Mouse (Mus musculus) CD8-positive naive resting alpha-beta T cell, adult 2 months (primary cell): ENCODE measurements around the gene Aco2.
A peak's percentile ranks its signal among the peaks of the same experiment; 100 is the strongest.

Experiments used
- DNase-seq, 2 experiments: peaks; one replicate each; pipeline ENCODE4 v3.0.0; 2022; ENCODE audit warnings: low read depth in 2 of 2, low spot score in 2 of 2

Gene Aco2

GRCm38 (mm10) chr15:81872262-81873136 lies at the start of gene Aco2:
Gene Aco2, plus strand, starts transcription at chr15:81872309.
- peak; percentile 99 to 100 for DNase-seq

DNA sequence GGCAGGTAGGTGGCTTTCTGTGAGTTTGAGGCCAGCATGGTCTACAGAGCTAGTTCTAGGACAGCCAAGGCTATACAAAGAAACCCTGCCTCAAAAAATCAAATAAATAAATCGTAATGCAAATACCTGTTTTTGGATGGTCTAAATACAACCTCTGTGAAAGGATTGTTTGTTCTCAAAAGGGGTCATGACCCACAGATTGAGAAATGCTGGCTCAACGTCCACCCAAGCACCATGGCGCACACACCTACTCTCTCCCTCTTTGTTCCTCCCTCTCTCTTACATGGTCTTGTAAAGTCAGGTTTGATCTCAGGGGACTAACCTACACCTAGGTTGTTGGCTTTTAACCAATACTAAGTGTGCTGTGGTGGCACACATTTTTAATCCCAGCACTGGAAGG lies 49.5 kb upstream of the Aco2 start:
- no peak for DNase-seq

- DNase-seq = no peak
Observed at GRCm38 (mm10) chr15:81824832-81825231, 47.3 kb upstream of the Aco2 start.

GRCm38 (mm10) chr15:81828426-81829207 lies 43.5 kb upstream of the Aco2 start:
- no peak for DNase-seq

GRCm38 (mm10) chr15:81829208-81829580 lies 42.9 kb upstream of the Aco2 start:
- DNase-seq = no peak

- no peak for DNase-seq
Observed at GRCm38 (mm10) chr15:81830530-81830929, 41.6 kb upstream of the Aco2 start.

DNA sequence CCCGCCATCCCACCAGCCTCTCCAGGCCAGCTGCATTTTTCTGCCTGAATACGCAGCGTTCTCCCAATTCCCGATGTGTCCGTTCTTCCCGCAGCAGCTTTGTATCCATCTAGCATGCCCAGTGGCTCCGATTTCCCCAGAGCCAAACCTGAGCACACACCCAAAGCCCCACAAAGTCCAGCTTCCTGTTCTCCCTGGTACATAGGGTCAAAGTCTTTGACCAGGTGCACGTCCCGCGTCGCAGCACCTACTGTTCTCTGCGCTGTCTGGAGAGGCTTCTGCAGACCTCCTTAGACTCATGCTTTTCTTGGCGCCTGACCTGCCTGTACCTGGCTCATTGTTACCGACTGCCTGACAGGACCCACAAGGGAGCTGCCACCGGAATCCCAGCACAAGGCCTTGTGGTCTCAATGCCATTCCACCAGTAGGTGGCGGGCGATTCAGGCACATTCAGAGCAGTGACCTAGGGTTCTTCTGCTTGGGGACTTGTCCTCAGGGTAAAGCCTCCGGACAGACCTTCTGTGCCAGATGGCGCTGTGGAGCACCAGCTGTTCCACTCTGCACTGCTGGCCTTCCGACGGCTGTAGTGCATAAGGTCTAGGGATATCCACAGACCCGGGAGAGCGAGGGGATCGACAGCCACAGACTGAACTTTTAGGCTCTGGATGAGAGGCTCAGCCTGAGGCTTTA lies 40.8 kb upstream of the Aco2 start:
- peak; percentile 72 to 84 for DNase-seq

DNA sequence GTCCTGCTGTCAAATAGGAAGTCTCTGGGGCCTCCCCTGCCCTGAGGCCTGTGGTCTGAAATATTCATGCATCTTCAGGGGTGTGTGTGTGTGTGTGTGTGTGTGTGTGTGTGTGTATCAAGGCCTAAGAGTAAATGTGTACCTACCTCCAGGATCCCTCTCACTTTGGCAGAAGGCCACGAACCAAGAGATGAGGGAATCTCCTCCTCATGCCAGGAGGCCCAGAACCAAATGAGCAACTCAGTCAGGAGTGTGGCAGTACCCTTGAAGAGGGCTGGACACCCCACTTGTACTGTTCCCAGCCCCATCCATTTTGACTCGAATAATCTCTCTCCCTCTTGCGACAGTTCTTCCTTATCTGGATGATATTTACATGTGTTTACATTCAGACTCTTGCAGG lies 39.9 kb upstream of the Aco2 start:
- DNase-seq = no peak

DNA sequence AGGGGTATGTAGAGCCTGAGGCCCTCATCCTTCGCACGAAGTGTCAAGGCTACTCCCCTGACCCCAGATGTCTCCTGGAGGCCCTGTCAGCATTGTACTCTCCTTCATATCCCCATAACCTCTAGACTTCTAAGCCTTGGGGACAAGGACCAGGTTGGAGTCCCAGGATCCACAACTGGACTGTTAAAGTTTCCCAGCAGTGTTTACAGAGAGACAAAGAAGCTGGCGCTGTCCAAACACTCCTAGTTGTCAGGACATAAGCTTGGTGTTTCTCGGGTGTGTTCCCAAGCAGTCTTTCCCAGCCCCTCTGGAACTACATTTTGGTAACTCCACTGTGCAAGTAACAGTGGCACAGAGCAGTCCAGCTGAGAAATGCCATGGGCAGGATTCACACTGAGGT lies 38.6 kb upstream of the Aco2 start:
- no peak for DNase-seq

GRCm38 (mm10) chr15:81834171-81834841 lies 37.8 kb upstream of the Aco2 start:
- no peak for DNase-seq

DNA sequence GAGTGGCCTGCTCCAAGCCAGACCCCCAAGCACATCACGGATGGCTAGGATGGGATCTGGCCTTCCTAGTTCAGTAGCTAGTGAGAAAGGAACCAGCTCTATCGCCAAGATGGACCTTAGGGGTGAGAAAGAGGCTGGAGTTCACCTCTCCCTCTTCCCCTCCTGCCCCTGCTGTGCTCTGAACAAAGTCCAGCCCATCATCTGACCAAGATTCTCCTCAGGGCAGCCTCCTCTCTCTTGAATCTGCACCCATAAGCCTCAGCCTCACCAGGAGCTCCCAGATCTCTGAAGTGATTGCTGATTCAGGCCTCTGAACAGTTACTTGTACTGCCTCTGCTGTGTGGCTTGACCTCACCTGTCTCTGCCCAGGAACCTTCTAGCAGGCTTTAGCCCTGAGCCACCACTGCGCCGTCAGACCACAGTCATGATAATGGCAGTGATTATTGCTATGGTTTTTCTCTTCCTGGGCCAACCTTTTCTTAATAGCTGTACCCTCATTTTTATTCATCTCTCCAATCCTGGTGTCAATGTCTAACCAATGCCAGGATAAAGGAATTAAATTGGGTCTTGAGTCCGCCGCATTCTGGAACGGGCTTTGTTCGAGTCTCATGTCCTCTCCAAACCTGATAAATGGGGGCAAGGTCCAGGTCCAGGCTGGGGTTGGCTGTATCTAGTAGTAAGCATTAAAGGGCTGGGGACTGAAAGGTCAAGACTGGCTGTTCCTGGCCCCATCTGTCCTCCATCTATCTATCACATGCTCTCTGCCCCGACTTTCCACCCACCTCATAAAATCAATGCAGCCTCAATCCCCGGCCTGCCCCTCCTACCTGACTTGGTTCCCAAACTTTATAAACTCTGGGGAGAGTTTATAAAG lies 36.9 kb upstream of the Aco2 start:
- DNase-seq = no peak

DNA sequence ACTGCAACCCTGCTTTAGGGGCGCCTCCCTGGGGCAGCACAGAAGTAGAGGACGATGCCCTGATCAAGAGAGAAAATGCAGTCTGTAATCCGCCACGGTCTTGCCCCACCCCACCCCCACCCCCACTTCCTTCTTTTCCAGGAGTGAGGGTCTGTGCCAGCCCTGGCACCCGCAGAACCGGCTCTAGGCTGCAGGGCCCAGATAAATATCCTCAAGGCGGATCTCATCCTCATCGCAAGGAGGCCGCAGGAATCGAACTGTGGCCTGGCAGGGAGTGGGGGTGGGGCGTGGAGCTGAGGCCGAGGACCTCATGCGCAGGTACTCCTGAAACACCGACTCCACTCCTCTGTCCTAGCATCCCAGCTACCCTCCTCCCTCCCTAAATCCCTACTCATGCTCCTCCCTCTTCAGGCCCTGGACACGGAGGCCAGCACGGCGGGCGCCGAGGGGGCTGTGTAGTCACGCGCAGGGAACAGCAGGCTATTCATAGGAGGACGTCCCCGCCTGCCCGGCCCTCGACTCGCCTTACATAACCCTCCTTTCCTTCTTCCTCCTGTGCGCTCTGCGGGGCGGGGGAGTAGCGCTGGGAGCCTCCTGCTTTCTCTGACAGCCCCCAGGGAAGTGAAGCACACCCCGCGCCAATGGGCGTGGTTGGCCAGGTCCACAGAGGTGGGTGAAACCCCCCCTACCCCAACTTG lies 35.8 kb upstream of the Aco2 start:
- DNase-seq = no peak

GRCm38 (mm10) chr15:81836966-81837920 lies 34.9 kb upstream of the Aco2 start:
- no peak for DNase-seq

- no peak for DNase-seq
Observed at GRCm38 (mm10) chr15:81838554-81839235, 33.4 kb upstream of the Aco2 start.

DNA sequence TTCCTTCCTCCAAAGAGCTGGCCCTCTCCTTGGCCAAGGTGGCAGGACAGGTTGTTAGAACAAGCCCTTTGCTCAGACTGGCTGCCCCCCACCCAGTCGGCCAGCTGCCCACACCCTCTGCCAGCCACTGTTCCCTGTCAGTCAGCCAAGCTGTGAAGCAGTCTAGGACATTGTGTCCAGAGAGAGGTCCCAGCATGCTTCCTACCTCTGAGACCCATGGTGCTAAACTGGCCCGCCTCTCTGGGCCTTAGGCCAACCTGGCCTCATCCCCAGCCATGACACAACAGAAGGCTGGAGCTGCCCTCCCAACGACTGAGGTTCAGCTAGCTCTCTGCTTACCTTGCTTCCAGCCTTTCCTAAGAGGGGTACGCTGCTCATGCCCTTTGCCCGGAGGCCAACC lies 32.5 kb upstream of the Aco2 start:
- DNase-seq = no peak

DNA sequence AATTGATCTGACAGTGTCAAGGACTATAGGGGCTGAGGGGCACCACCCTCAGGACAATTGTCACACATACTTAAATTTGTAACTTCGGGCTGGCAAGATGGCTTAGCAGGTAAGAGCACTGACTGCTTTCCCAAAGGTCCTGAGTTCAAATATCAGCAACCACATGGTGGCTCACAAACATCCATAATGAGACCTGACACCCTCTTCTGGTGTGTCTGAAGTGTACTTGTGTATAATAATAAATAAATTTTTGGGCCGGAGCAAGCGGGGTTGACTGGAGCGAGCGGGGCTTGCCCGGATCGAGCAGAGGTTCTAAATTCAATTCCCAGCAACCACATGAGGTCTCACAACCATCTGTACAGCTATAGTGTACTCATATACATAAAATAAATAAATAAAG lies 31.8 kb upstream of the Aco2 start:
- DNase-seq = no peak

DNA sequence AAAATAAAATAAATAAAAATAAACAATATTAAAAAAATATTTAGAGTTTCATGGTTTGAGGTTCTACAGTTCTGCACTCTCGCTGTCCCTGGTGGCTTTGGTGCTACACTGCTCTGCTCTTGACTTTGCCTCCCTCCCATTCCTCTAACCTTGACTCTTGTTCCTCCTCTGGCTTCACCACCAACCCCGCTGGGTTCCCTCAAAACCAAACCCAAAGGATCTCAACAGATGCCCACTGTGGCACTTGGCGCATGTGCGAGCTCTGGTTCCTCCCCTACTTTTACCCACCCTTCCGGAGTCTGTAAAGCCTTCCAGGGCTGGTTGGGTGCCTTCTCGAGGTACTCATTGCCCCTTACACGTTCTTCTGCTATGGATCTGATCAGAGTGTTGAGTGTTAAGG lies 29.8 kb upstream of the Aco2 start:
- DNase-seq = no peak

DNA sequence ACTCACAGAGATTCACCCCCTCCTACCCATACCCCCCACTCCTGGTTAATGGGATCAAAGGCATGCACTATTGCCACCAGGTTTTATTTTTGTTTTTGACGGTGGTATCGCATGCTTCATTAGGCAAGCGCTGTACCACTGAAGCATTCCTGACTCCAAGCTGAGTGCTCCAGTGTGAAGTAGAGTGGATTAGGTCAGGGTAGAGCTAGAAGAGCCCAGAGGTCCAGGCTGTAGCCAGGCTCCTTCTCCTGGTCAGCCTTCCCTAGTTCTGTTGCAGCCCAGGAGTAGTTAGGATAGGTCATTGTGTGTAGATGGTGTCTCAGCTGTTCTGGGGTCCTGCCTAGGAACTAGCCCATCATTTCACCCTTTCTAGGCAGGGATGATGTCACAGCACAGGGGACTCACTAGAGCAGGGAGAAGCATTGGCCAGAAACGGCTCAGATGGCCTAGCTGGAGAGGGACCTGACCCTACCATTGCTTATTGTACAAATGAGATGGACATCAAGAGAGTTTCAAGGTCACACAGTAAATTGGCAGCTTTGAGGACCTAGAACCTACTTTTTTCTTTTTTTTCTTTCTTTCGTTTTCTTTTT lies 27.0 kb upstream of the Aco2 start:
- DNase-seq = no peak
